Mouse (Mus musculus) lung, adult 10 weeks (tissue): ENCODE data around the gene Usp25. TPM values are rescaled to one million over a fixed set of nuclear protein-coding genes. Genes with fewer than 3 reads are reported as not detected.

Experiments
- polyA plus RNA-seq: library from polyadenylated mRNA; stranded (reverse); fragments of 350-450 nt; fragmentation: Illumina TruSeq; extraction: RNeasy Lipid Tissue Mini Kit (QIAGEN cat#74804); gene quantifications from one replicate; pipeline ENCODE4 v1.2.3, GENCODE M21; 2014; ENCODE audit warnings: low read depth, low replicate concordance; ENCODE audit not compliant: insufficient read depth

Usp25 gene
- 17.3 TPM for polyA plus RNA-seq

GRCm38 (mm10) chr16:77013427-77014320 lies at the start of gene Usp25:
Gene Usp25, plus strand, starts transcription at chr16:77013706.

